10 mouse cellular contexts compared by ENCODE assay signal in the genomic region with DNA sequence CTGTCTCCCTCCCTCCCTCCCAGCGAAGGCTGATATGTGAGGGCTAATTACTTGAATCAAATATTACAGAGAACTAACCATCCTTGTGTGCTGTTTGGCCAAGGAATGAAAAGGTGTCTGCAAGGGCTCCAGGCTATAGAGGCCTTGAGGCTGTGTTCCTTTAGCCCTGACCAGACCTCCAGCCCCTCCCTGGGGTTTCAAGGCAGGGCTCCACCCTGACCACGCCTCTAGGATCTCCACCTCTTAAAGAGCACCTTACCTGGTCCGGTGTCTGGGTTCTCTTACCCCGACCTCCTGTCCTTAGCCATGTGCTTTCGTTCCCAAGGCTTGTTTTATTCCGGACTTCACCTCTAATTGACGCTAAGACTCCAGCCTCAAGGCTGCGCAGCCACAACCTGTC.
DNase-seq lines count a peak whose midpoint lies in the region; ATAC-seq and TF ChIP-seq lines count a peak whose summit lies in the region.
"Had no signal": no experiment of that assay in that cellular context is flagged by ENCODE, and none has a peak within 500 bp of the region (broad histone marks: within the 10 kb centered on the region; RNA-seq: fewer than 3 reads in every experiment).

No protein-coding gene starts in this region.

- peaks cover 35% of the 10 kb centered on the region for H3K4me1 ChIP-seq in neural tube, embryonic 13.5 days (replicated peaks)
- H3K4me1 ChIP-seq in kidney, postnatal 0 days (replicated peaks; ENCODE audit: insufficient read depth, low read length), result peaks cover 7% of the 10 kb centered on the region; the same call in 1 of the 2 replicates
- H3K4me1 ChIP-seq in stomach, postnatal 0 days (replicated peaks; ENCODE audit: control insufficient read depth, insufficient read depth), result no peaks in the 10 kb centered on the region; the same call in 1 of the 2 replicates

- peak; percentile 17 for DNase-seq in embryo, embryonic 11 days
- DNase-seq in embryo, embryonic 9.5 days (ENCODE audit: extremely low spot score), result no peak
- no peak for DNase-seq in neural tube, embryonic 10.5 days (ENCODE audit: extremely low spot score, low spot score)
- peak; percentile 30 for DNase-seq in kidney, postnatal 0 days (ENCODE audit: low spot score)
- DNase-seq in stomach, postnatal 0 days (ENCODE audit: low spot score), result peak; percentile 52
- DNase-seq in layer of hippocampus, adult 8-10 months (ENCODE audit: low spot score in 2 of 2), result no peak
- DNase-seq in right cerebral cortex, adult 18-20 months, result no peak
- DNase-seq: cerebellum, adult 9-11 months had no signal

- TF ChIP-seq CTCF in kidney, postnatal 0 days (IDR thresholded peaks at IDR 0.05; ENCODE audit: low read depth), result no peak
- no peak for TF ChIP-seq CTCF in stomach, postnatal 0 days (IDR thresholded peaks at IDR 0.05; ENCODE audit: low read depth)

- 39% methylated on average over 8 of the region's 8 CpGs for WGBS in neural tube, embryonic 13.5 days
- 37% methylated on average over 8 of the region's 8 CpGs for WGBS in kidney, postnatal 0 days
- 40% methylated on average over 8 of the region's 8 CpGs for WGBS in stomach, postnatal 0 days

- H3K4me2 ChIP-seq in neural tube, embryonic 13.5 days, result no peak overlapping the region
- no peak overlapping the region for H3K4me2 ChIP-seq in kidney, postnatal 0 days (ENCODE audit: low read length)
- H3K4me2 ChIP-seq in stomach, postnatal 0 days (replicated peaks; ENCODE audit: low read depth), result no peak overlapping the region
- H3K4me2 ChIP-seq: neural tube, embryonic 12.5 days had no signal

- peak overlapping the region; percentile 70 for H3K27ac ChIP-seq in neural tube, embryonic 13.5 days (replicated peaks)
- no peak overlapping the region for H3K27ac ChIP-seq in kidney, postnatal 0 days
- H3K27ac ChIP-seq in stomach, postnatal 0 days (replicated peaks), result peak overlapping the region; percentile 35
- H3K27ac ChIP-seq: neural tube, embryonic 12.5 days had no signal

- no peak overlapping the region for H3K9ac ChIP-seq in neural tube, embryonic 13.5 days
- no peak overlapping the region for H3K9ac ChIP-seq in kidney, postnatal 0 days (ENCODE audit: low read depth, low read length)
- H3K9ac ChIP-seq in stomach, postnatal 0 days (ENCODE audit: low read length), result no peak overlapping the region
- H3K9ac ChIP-seq: neural tube, embryonic 12.5 days had no signal

- H3K27me3 ChIP-seq in neural tube, embryonic 13.5 days, result no peaks in the 10 kb centered on the region
- H3K27me3 ChIP-seq in kidney, postnatal 0 days (ENCODE audit: insufficient read depth, low read length), result no peaks in the 10 kb centered on the region
- H3K27me3 ChIP-seq in stomach, postnatal 0 days (ENCODE audit: control insufficient read depth, insufficient read depth, low read length), result no peaks in the 10 kb centered on the region
- H3K27me3 ChIP-seq: neural tube, embryonic 12.5 days had no signal

- TF ChIP-seq EP300 in stomach, postnatal 0 days (optimal IDR thresholded peaks at IDR 0.05), result no peak

- H3K36me3 ChIP-seq in neural tube, embryonic 13.5 days, result peaks cover 62% of the 10 kb centered on the region
- peaks cover 37% of the 10 kb centered on the region for H3K36me3 ChIP-seq in kidney, postnatal 0 days (ENCODE audit: insufficient read depth, low read length)
- peaks cover 22% of the 10 kb centered on the region for H3K36me3 ChIP-seq in stomach, postnatal 0 days (ENCODE audit: control insufficient read depth, insufficient read depth, low read length)

- ATAC-seq in neural tube, embryonic 13.5 days (ENCODE audit: low read depth), result no peak
- ATAC-seq in kidney, postnatal 0 days (replicated peaks; ENCODE audit: low FRiP score, low read depth), result no peak
- ATAC-seq in stomach, postnatal 0 days (ENCODE audit: low FRiP score, low TSS enrichment), result peak; percentile 72

- H3K9me3 ChIP-seq in neural tube, embryonic 13.5 days, result no peaks in the 10 kb centered on the region
- no peaks in the 10 kb centered on the region for H3K9me3 ChIP-seq in kidney, postnatal 0 days (replicated peaks; ENCODE audit: low read length)
- no peaks in the 10 kb centered on the region for H3K9me3 ChIP-seq in stomach, postnatal 0 days (ENCODE audit: control insufficient read depth, low read length)
- H3K9me3 ChIP-seq: neural tube, embryonic 12.5 days had no signal

- no peak overlapping the region for H3K4me3 ChIP-seq in neural tube, embryonic 13.5 days
- no peak overlapping the region for H3K4me3 ChIP-seq in kidney, postnatal 0 days (replicated peaks; ENCODE audit: low read depth, low read length)
- no peak overlapping the region for H3K4me3 ChIP-seq in stomach, postnatal 0 days (ENCODE audit: low read depth, low read length)
- H3K4me3 ChIP-seq: neural tube, embryonic 12.5 days had no signal

Comparison
In these comparisons a context has a peak if more than half of its experiments do, and no peak if none do; other contexts are left out.
1. DNase-seq: peak in embryo, embryonic 11 days (single experiment), kidney, postnatal 0 days (single experiment) and stomach, postnatal 0 days (single experiment); none in embryo, embryonic 9.5 days (single experiment), neural tube, embryonic 10.5 days (single experiment), layer of hippocampus, adult 8-10 months (0 of 2) and right cerebral cortex, adult 18-20 months (single experiment).